Mouse (Mus musculus) intestine, embryonic 15.5 days (tissue): ENCODE data around the gene Spg21. TPM values are rescaled to one million over a fixed set of nuclear protein-coding genes. Genes with fewer than 3 reads are reported as not detected.

Source experiments
- ATAC-seq: fragments of 200-750 bp; cut with Nextera tagmentation; 2 replicates; pipeline ENCODE4 v1.8.0; 2017; ENCODE audit warnings: moderate TSS enrichment, moderate library complexity
- H3K27ac ChIP-seq: fragments of 300-500 bp; sonication (generic); 2 replicates; pipeline ENCODE4 v1.5.1; 2015; ENCODE audit warnings: mild to moderate bottlenecking, inconsistent platforms
- H3K27me3 ChIP-seq: fragments of 300-500 bp; sonication (generic); replicated peaks from 2 replicates; pipeline ENCODE4 v1.6.1; 2015; ENCODE audit warnings: inconsistent platforms
- H3K36me3 ChIP-seq: fragments of 300-500 bp; sonication (generic); 2 replicates; pipeline ENCODE4 v1.6.1; 2015; ENCODE audit warnings: inconsistent platforms
- H3K4me1 ChIP-seq: fragments of 300-500 bp; sonication (generic); replicated peaks from 2 replicates; pipeline ENCODE4 v1.6.1; 2015; ENCODE audit warnings: inconsistent platforms
- H3K4me2 ChIP-seq: fragments of 300-500 bp; sonication (generic); replicated peaks from 2 replicates; pipeline ENCODE4 v1.6.1; 2015; ENCODE audit warnings: mild to moderate bottlenecking, inconsistent platforms
- H3K4me3 ChIP-seq: fragments of 300-500 bp; sonication (generic); replicated peaks from 2 replicates; pipeline ENCODE4 v1.5.1; 2015; ENCODE audit warnings: inconsistent platforms
- H3K9ac ChIP-seq: fragments of 300-500 bp; sonication (generic); 2 replicates; pipeline ENCODE4 v1.6.1; 2015; ENCODE audit warnings: inconsistent platforms
- H3K9me3 ChIP-seq: fragments of 300-500 bp; sonication (generic); 2 replicates; pipeline ENCODE4 v1.6.1; 2016; ENCODE audit warnings: inconsistent platforms
- WGBS: fragments of 180-500 bp; shearing (Covaris S2); methylation state at CpG from one replicate; pipeline ENCODE4 v1.1.7; 2015; 5-methylcytosine and 5-hydroxymethylcytosine counted together
- polyA plus RNA-seq: library from polyadenylated mRNA; unstranded; fragments of >200 nt; fragmentation: Nextera tagmentation; extraction: Ambion mirVana; gene quantifications from 2 replicates; pipeline ENCODE4 v1.2.1, GENCODE M21; 2015

Gene Spg21
- polyA plus RNA-seq, 1 experiment from 2014 or later, result 102 TPM

DNA sequence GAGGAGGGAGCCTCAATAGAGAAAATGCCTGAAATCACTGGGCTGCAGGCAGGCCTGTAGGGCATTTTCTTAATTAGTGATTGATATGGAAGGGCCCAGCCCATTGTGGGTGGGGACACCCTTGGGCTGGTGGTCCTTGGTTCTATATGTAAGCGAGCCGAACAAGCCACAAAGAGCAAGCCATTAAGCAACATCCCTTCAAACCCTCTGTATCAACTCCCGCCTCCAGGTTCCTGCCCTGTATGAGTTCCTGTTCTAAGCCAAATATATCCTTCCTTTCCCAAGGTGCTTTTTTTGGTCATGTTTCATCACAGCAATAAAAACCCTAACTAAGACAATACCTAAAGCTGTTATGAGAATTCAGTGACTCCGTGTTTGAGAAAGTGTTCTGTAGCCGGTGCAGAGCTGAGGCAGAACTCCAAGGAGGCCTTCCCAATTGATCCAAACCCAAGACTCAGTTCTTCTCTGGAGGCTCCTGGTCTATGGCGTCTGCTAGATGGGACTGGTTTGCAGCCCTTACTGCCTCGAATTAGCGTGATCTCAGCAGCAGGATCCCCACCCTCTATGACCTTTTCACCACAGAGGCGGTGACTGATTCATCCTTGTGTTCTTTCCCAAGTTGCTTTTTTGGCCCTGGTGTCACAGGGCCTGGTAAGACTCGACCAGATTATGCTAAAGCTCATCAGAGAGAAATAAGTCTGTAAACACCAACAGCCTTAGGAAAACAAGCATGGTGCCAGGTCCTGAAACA is 64.9 kb downstream of the Spg21 start:
- peaks cover 2% of the 10 kb centered on the region; the same call in 1 of the 2 replicates for H3K27me3 ChIP-seq

DNA sequence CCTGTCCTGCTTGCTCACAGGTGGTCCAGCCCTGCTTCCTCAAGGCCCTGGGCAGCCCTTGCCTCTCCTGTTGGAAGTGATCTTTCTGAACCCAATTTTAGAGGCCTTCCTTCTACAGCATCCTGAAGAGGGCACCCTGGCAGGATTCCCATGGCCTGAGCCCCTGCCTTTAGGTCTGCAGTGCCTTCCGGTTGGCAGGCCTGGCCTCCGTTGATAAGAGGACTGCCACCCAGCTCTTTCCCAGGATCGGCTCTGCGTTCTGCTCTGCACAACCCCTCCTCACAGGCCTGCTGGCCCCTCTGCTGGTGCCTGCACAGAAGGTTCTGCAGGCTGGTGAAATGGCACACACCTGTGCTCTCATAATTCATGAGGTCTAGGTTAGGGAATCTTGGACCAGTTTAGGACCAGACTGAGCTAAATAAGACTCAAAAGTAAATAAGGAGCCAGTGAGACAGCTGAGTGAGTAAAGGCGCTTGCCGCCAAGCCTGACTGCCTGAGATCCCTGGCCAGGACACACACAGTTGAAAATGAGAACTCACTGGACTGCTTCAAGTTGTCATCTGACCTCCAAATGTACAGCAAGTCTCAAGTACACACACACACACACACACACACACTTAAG is 67.8 kb downstream of the Spg21 start:
- no peak for ATAC-seq
- no peaks in the 10 kb centered on the region for H3K27me3 ChIP-seq

More for the DNA sequence above, 64.9 kb downstream of the Spg21 start:
- no peak overlapping the region for H3K4me2 ChIP-seq
- no peak for ATAC-seq
- H3K9ac ChIP-seq, result no peak overlapping the region
- H3K36me3 ChIP-seq, result no peaks in the 10 kb centered on the region
- H3K4me1 ChIP-seq, result peaks cover 1% of the 10 kb centered on the region
- H3K4me3 ChIP-seq, result no peak overlapping the region
- H3K9me3 ChIP-seq, result no peaks in the 10 kb centered on the region
- no peak overlapping the region for H3K27ac ChIP-seq
- WGBS, result 79% methylated on average over 10 of the region's 10 CpGs

DNA sequence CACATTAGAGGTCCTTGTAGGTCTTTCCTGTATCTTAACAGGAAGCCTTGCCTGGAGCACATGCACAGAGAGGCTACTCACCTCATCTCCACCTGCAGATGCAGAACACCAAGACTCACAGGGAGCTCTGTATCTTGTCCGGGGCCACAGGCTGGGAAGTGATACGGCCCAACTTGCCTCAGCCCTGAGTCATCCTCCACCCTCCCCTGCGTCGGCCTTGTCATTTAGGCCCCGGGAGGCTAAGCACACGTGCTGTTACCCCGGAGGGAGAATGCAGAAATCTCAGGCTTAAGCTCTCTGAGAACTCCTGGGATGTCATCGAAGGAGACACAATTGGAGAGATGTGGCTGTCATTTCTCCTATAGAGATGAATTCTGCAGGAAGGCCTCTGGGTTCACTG is 68.9 kb downstream of the Spg21 start:
- H3K9me3 ChIP-seq, result no peaks in the 10 kb centered on the region
- H3K27ac ChIP-seq, result no peak overlapping the region
- ATAC-seq, result no peak
- WGBS, result 67% methylated on average over 8 of the region's 8 CpGs
- H3K4me2 ChIP-seq, result no peak overlapping the region
- H3K4me3 ChIP-seq, result no peak overlapping the region
- H3K9ac ChIP-seq, result no peak overlapping the region
- 0 out of 2 replicates have a peak, but pooled peaks cover 2% of the 10 kb centered on the region for H3K4me1 ChIP-seq
- H3K36me3 ChIP-seq, result no peaks in the 10 kb centered on the region
- H3K27me3 ChIP-seq, result no peaks in the 10 kb centered on the region

More for the DNA sequence above, 67.8 kb downstream of the Spg21 start:
- Histone ChIP-seq H3K4me3 (no peak overlapping the region), H3K9ac (no peak overlapping the region), H3K4me2 (no peak overlapping the region), H3K4me1 (peaks cover 2% of the 10 kb centered on the region; the same call in 1 of the 2 replicates), H3K9me3 (no peaks in the 10 kb centered on the region), H3K27ac (no peak overlapping the region), H3K36me3 (no peaks in the 10 kb centered on the region)
- WGBS, result 68% methylated on average over 6 of the region's 6 CpGs

DNA sequence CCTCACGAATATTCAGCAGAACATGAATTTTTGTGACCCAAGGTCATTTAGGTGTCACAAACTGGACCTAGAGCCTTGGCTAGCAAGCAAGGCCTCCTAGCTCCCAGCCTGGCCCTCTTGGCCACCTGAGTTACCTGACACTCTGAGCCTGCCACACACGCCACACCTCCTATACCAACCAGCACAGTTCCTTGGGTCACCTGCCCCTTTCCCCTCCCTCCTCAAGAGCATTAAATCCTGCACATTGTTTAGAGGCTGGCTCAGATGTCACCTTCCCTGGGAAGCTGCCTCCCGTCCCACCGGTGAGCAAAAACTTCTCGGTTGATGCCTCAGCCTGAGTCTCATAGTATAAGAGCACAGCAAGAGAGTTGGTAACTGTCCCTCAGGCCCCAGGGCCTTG is 70.5 kb downstream of the Spg21 start:
- Histone ChIP-seq H3K9me3 (no peaks in the 10 kb centered on the region), H3K4me3 (no peak overlapping the region), H3K4me2 (no peak overlapping the region), H3K27me3 (no peaks in the 10 kb centered on the region), H3K4me1 (0 out of 2 replicates have a peak, but pooled peaks cover 2% of the 10 kb centered on the region), H3K27ac (no peak overlapping the region), H3K9ac (no peak overlapping the region), H3K36me3 (no peaks in the 10 kb centered on the region)
- 80% methylated on average over 5 of the region's 5 CpGs for whole genome bisulfite sequencing
- no peak for ATAC-seq

DNA sequence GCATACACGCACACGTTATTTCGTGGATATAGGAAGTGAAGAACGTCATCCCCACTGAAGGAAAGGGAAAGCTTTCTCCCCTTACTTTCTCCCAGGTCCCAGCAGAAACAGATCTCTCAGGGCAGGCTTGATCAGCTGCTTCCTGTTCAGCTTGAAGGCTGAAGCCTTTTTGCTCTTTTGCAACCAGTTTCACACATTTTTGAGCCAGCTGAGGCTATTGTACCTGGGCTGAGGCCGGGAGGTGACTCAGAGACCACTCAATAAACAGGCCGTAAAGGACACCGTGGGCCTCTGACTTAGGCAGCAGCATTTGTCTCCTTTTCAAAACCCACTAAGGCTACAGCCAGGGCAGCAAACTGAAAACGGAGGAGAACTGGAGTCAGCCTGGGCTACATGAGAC is 72.2 kb downstream of the Spg21 start:
- H3K4me1 ChIP-seq, result 0 out of 2 replicates have a peak, but pooled peaks cover 2% of the 10 kb centered on the region
- no peaks in the 10 kb centered on the region for H3K9me3 ChIP-seq
- H3K9ac ChIP-seq, result no peak overlapping the region
- H3K27ac ChIP-seq, result no peak overlapping the region
- 58% methylated on average over 8 of the region's 8 CpGs for WGBS
- ATAC-seq, result no peak
- H3K36me3 ChIP-seq, result no peaks in the 10 kb centered on the region
- no peaks in the 10 kb centered on the region for H3K27me3 ChIP-seq
- no peak overlapping the region for H3K4me3 ChIP-seq
- no peak overlapping the region for H3K4me2 ChIP-seq

DNA sequence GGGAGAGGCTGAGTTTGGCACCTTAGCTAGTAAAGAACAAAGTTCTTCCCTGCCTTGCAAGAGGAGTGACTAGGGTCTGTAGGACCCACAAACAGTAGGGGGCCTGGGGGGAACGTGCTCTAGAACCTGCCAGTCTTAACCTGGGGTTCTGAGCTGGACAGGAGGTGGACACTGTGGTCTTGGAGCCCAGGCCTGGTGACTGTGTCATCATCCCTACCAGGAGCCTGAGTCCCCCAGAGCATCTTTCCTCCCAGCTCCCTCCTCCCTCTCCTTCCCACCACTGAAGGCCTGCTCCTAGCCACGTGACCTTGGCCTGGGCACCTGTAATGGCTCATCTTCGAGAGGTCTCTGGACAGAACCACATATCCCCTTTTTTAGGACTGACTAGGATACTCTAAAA is 73.4 kb downstream of the Spg21 start:
- H3K27ac ChIP-seq, result no peak overlapping the region
- no peak overlapping the region for H3K4me2 ChIP-seq
- no peaks in the 10 kb centered on the region for H3K36me3 ChIP-seq
- no peaks in the 10 kb centered on the region for H3K27me3 ChIP-seq
- WGBS, result 87% methylated on average over 3 of the region's 3 CpGs
- no peaks in the 10 kb centered on the region for H3K9me3 ChIP-seq
- no peak for ATAC-seq
- H3K9ac ChIP-seq, result no peak overlapping the region
- H3K4me3 ChIP-seq, result no peak overlapping the region
- 0 out of 2 replicates have a peak, but pooled peaks cover 2% of the 10 kb centered on the region for H3K4me1 ChIP-seq

DNA sequence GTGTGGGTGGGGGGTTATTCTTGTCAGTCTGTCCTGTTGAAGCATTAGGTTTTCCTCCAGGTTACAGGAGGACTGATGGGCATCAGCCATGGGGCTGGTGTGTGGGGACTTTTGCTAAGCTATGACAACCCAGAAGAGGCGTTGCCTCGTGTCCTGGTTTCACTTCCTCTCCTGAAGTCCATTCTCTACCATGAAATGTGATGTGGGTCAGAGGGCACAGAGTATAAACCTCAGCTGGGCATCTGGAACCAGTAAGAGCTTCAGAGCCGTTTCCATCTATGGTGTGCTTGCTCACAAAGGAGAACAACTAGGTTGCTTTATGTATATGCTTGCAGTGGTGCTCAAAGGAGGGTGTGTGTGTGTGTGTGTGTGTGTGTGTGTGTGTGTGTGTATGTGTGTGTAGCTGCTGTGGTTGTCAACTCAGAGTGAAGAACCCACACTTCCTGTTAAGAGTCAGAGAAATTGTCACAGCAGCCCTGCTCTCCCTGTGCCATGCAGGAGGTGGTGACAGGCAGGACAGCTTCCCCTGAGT is 74.5 kb downstream of the Spg21 start:
- Histone ChIP-seq H3K36me3 (no peaks in the 10 kb centered on the region), H3K4me1 (0 out of 2 replicates have a peak, but pooled peaks cover 2% of the 10 kb centered on the region), H3K27me3 (no peaks in the 10 kb centered on the region), H3K9ac (no peak overlapping the region), H3K27ac (no peak overlapping the region), H3K9me3 (no peaks in the 10 kb centered on the region), H3K4me2 (no peak overlapping the region), H3K4me3 (no peak overlapping the region)
- 55% methylated on average over 3 of the region's 3 CpGs for WGBS
- no peak for ATAC-seq

DNA sequence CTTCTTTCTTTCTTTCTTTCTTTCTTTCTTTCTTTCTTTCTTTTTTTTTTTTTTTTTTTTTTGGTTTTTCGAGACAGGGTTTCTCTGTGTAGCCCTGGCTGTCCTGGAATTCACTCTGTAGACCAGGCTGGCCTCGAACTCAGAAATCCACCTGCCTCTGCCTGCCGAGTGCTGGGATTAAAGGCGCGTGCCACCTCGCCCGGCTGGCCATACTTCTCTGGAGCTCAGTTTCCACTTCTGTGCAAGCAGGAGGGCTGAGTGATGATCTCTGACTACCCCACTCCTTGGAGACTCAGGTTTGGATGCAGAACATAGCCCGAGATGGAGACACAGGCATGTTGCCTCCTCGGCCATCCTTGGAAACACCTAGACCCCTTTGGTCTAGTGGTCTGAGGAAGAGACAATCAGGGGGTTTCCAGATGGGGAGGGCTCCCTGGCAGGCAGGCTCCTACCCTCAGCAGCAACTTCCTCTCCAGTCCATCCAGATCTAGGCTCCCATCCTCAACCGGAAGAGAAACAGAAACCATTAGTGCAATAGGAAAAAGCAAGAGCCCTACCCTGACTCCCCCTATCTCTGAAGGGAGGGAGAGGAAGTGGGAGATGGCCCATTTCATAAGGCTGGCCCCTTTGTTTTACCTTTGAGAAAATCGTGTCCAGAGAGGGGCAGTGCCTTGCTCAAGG is 75.2 kb downstream of the Spg21 start:
- H3K4me1 ChIP-seq, result 0 out of 2 replicates have a peak, but pooled peaks cover 2% of the 10 kb centered on the region
- H3K27ac ChIP-seq, result no peak overlapping the region
- no peak overlapping the region for H3K4me3 ChIP-seq
- H3K27me3 ChIP-seq, result no peaks in the 10 kb centered on the region
- no peak overlapping the region for H3K4me2 ChIP-seq
- WGBS, result 82% methylated on average over 11 of the region's 11 CpGs
- H3K9ac ChIP-seq, result no peak overlapping the region
- H3K9me3 ChIP-seq, result no peaks in the 10 kb centered on the region
- H3K36me3 ChIP-seq, result no peaks in the 10 kb centered on the region
- no peak for ATAC-seq

DNA sequence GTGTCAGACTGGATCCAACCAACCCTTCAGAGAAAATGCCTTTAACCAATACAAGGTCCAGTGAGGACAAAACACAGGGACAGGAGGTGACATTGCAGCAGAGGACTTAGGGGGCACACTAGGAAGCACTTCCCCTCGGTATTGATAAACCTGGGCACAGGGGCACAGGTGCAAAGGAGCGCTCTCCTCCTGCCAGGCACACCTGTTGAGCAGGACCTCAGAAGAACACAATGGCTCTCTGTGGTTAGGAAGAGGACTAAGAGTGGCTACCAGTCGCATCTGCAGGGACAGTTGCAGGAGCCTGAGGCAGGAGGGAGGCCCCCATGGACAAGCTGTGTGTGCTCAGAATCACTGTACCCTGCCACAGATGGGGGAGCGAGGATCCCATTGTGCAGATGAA is 75.7 kb downstream of the Spg21 start:
- Histone ChIP-seq H3K4me1 (peaks cover 5% of the 10 kb centered on the region), H3K27ac (no peak overlapping the region), H3K27me3 (no peaks in the 10 kb centered on the region), H3K36me3 (no peaks in the 10 kb centered on the region), H3K9ac (no peak overlapping the region), H3K4me2 (no peak overlapping the region), H3K4me3 (no peak overlapping the region), H3K9me3 (no peaks in the 10 kb centered on the region)
- 78% methylated on average over 4 of the region's 4 CpGs for WGBS
- no peak for ATAC-seq

Other genes starting within 250 kb of the Spg21 start
- gene Cilp, start 195.8 kb upstream of the Spg21 start, polyA plus RNA-seq, result 1.5 and 1.8 TPM in 2 replicates
- gene Clpx, start 166.7 kb upstream of the Spg21 start, polyA plus RNA-seq, result 45.8 and 48.5 TPM in 2 replicates
- 8.7 TPM in 2 replicates for gene Pdcd7, start 114.8 kb upstream of the Spg21 start, polyA plus RNA-seq
- 0.21 and 0.40 TPM in 2 replicates for gene Ubap1l, start 99.9 kb upstream of the Spg21 start, polyA plus RNA-seq
- 2.5 and 2.6 TPM in 2 replicates for gene Kbtbd13, start 69.3 kb upstream of the Spg21 start, polyA plus RNA-seq
- 4.2 and 4.7 TPM in 2 replicates for gene Rasl12, start 62.4 kb upstream of the Spg21 start, polyA plus RNA-seq
- 7.4 and 8.7 TPM in 2 replicates for gene Slc51b, start 38.0 kb upstream of the Spg21 start, polyA plus RNA-seq
- gene Mtfmt, start 25.2 kb upstream of the Spg21 start, polyA plus RNA-seq, result 18.6 and 22.1 TPM in 2 replicates
- gene Ankdd1a, start 59.2 kb downstream of the Spg21 start, polyA plus RNA-seq, result not detected in 2 replicates
- 11.0 and 11.2 TPM in 2 replicates for gene Plekho2, start 119.1 kb downstream of the Spg21 start, polyA plus RNA-seq
- 9.1 and 9.6 TPM in 2 replicates for gene Pif1, start 126.2 kb downstream of the Spg21 start, polyA plus RNA-seq
- 18.9 and 19.6 TPM in 2 replicates for gene Rbpms2, start 168.7 kb downstream of the Spg21 start, polyA plus RNA-seq
- gene Oaz2, start 207.1 kb downstream of the Spg21 start, polyA plus RNA-seq, result 196 and 203 TPM in 2 replicates